Mouse (Mus musculus) forebrain, embryonic 11.5 days (tissue): Measurements from ENCODE around the gene Lpcat2b. TPM values are rescaled to one million over a fixed set of nuclear protein-coding genes. Genes with fewer than 3 reads are reported as not detected.

Experiments used
- ATAC-seq: fragments of 200-750 bp; cut with Nextera tagmentation; replicated peaks from 2 replicates; pipeline ENCODE4 v1.8.0; 2017; ENCODE audit warnings: moderate TSS enrichment; ENCODE audit not compliant: low FRiP score
- DNase-seq: peaks from one replicate; pipeline ENCODE4 v3.0.0-alpha.2; 2017; ENCODE audit warnings: low spot score
- H3K27ac ChIP-seq: fragments of 300-500 bp; sonication (generic); 2 replicates; pipeline ENCODE4 v1.5.1; 2014; ENCODE audit warnings: low read depth, low read length
- H3K27me3 ChIP-seq: fragments of 300-500 bp; sonication (generic); 2 replicates; pipeline ENCODE4 v1.6.1; 2014; ENCODE audit warnings: mild to moderate bottlenecking, low read length, mixed read lengths; ENCODE audit not compliant: control insufficient read depth, insufficient read depth
- H3K36me3 ChIP-seq: fragments of 300-500 bp; sonication (generic); 2 replicates; pipeline ENCODE4 v1.6.1; 2014; ENCODE audit warnings: mild to moderate bottlenecking, low read length, moderate library complexity, mixed read lengths; ENCODE audit not compliant: control insufficient read depth, insufficient read depth
- H3K4me1 ChIP-seq: fragments of 300-500 bp; sonication (generic); replicated peaks from 2 replicates; pipeline ENCODE4 v1.6.1; 2014; ENCODE audit warnings: low read length, mixed read lengths; ENCODE audit not compliant: control insufficient read depth, insufficient read depth
- H3K4me2 ChIP-seq: fragments of 300-500 bp; sonication (generic); 2 replicates; pipeline ENCODE4 v1.6.1; 2014; ENCODE audit warnings: low read depth, mild to moderate bottlenecking, low read length, moderate library complexity, mixed read lengths; ENCODE audit not compliant: severe bottlenecking
- H3K4me3 ChIP-seq: fragments of 300-500 bp; sonication (generic); 2 replicates; pipeline ENCODE4 v1.5.1; 2014; ENCODE audit warnings: low read depth, low read length
- H3K9ac ChIP-seq: fragments of 300-500 bp; sonication (generic); 2 replicates; pipeline ENCODE4 v1.6.1; 2014; ENCODE audit warnings: low read length
- H3K9me3 ChIP-seq: fragments of 300-500 bp; sonication (generic); 2 replicates; pipeline ENCODE4 v1.6.1; 2016; ENCODE audit warnings: low read length, mixed read lengths; ENCODE audit not compliant: control insufficient read depth
- WGBS: fragments of 180-500 bp; shearing (Covaris S2); extraction: QIAGEN DNeasy Blood & Tissue Kit; methylation state at CpG from one replicate; pipeline ENCODE4 v1.1.7; 2014; 5-methylcytosine and 5-hydroxymethylcytosine counted together
- polyA plus RNA-seq: library from polyadenylated mRNA; unstranded; fragments of >200 nt; fragmentation: Nextera tagmentation; extraction: Ambion mirVana; gene quantifications from 2 replicates; pipeline ENCODE4 v1.2.1, GENCODE M21; 2014

Gene Lpcat2b
- polyA plus RNA-seq, 1 experiment from 2014 or later = not detected

DNA sequence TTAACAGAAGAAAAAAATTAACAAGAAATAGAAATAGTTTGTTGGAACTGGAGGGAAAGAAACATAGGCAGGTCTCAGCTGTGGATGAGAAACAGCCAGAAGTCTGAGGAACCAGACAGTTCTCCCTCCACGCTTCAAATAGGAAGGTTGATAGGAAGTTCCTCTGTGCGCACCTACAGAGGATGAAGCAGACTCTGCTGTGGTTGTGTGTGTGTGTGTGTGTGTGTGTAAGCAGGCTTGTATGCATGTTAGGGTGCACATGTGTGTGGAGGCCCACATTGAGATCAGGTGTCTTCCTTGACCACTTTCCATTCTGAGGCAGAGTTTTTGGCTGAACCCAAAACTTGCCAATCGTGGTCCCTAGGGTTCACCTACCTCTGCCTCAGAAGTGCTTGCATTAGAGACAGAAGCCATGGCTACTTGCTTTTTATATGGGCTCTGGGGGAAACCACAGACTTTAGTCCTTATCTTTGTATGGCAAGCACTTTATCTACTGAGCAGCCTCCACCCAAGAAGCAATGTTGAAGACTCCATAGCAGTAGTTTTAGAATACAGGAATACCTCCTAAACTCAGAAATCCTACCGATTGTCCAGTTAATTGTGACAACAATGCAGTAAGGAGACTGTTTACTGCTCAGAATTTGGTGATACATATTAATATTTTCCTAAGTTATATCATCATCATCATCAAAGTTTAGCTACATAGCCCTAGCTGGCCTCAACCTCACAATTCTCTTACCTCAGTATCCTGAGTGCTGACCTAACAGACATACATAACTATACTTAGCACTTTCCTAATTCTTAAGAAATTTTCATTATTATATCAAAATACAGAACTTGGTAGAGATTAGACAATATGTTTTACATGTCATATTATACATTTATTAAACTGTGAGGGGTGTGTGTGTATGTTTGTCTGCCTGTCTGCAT is 31.1 kb downstream of the Lpcat2b start:
- H3K27ac ChIP-seq = no peak overlapping the region
- no peak overlapping the region for H3K4me2 ChIP-seq
- DNase-seq = no peak
- ATAC-seq = no peak
- H3K4me1 ChIP-seq = no peaks in the 10 kb centered on the region
- no peaks in the 10 kb centered on the region for H3K36me3 ChIP-seq
- 94% methylated on average over 4 of the region's 4 CpGs for WGBS
- H3K4me3 ChIP-seq = no peak overlapping the region
- H3K9me3 ChIP-seq = no peaks in the 10 kb centered on the region
- H3K27me3 ChIP-seq = no peaks in the 10 kb centered on the region
- no peak overlapping the region for H3K9ac ChIP-seq

DNA sequence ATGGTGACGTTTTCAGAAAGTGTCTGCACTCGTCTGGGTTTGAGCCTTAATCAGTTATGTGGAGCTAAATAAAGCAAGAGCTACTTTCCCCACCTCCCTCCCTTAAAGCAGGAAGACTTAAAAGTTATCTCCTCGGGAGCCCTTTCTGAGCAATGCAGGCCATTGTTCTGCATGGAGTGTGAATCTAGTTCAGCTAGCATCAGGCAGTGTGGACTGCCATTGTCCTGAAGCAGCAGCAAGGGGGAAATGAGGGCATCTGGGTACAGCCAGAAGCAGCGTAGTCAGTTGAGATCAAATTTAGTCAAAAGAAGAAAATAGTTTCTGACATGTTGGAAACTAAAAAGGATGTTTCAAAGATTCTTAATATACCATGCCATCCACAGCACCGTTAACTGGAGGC is 35.2 kb downstream of the Lpcat2b start:
- Histone ChIP-seq H3K9ac (no peak overlapping the region), H3K4me3 (no peak overlapping the region), H3K27ac (no peak overlapping the region), H3K36me3 (no peaks in the 10 kb centered on the region), H3K4me2 (no peak overlapping the region), H3K4me1 (no peaks in the 10 kb centered on the region), H3K27me3 (no peaks in the 10 kb centered on the region), H3K9me3 (no peaks in the 10 kb centered on the region)
- DNase-seq = no peak
- no peak for ATAC-seq
- WGBS = 29% methylated on average over 5 of the region's 5 CpGs

- H3K4me2 ChIP-seq = no peak overlapping the region
- no peak overlapping the region for H3K27ac ChIP-seq
- no peak for ATAC-seq
- WGBS = 76% methylated on average over 4 of the region's 4 CpGs
- H3K4me3 ChIP-seq = no peak overlapping the region
- DNase-seq = no peak
- no peaks in the 10 kb centered on the region for H3K36me3 ChIP-seq
- no peaks in the 10 kb centered on the region for H3K4me1 ChIP-seq
- H3K9me3 ChIP-seq = no peaks in the 10 kb centered on the region
- H3K27me3 ChIP-seq = no peaks in the 10 kb centered on the region
- no peak overlapping the region for H3K9ac ChIP-seq
Observed at GRCm38 (mm10) chr5:107467098-107467497, 35.7 kb downstream of the Lpcat2b start.

- H3K27ac ChIP-seq = no peak overlapping the region
- no peaks in the 10 kb centered on the region for H3K36me3 ChIP-seq
- H3K9ac ChIP-seq = no peak overlapping the region; the same call in 1 of the 2 replicates
- H3K9me3 ChIP-seq = no peaks in the 10 kb centered on the region
- DNase-seq (no peak), ATAC-seq (no peak)
- 84% methylated on average over 10 of the region's 10 CpGs for WGBS
- no peaks in the 10 kb centered on the region for H3K4me1 ChIP-seq
- H3K4me2 ChIP-seq = no peak overlapping the region
- no peak overlapping the region for H3K4me3 ChIP-seq
- H3K27me3 ChIP-seq = no peaks in the 10 kb centered on the region
Observed at GRCm38 (mm10) chr5:107470600-107471329, 39.4 kb downstream of the Lpcat2b start.

DNA sequence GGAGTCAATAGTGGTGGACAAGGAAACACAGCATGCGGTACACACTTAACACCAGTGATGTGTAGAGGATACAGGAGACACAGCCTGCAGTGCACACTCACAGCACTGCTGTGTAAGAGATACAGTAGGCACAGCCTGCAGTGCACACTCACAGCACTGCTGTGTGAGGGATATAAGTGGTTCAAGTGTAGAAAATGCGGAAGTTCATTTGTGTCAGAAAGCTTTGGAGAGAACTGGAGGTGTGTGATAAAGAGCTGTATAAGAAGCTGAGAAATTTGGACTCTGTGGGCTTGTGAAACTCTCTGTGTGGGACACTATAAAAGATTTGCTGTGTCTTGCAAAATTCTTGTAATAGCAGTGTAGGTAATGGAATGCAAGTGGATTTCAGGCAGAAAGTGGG is 48.8 kb downstream of the Lpcat2b start:
- Histone ChIP-seq H3K4me3 (no peak overlapping the region), H3K9ac (no peak overlapping the region), H3K27me3 (no peaks in the 10 kb centered on the region), H3K9me3 (no peaks in the 10 kb centered on the region), H3K4me1 (no peaks in the 10 kb centered on the region), H3K27ac (no peak overlapping the region), H3K36me3 (no peaks in the 10 kb centered on the region), H3K4me2 (no peak overlapping the region)
- ATAC-seq = no peak
- WGBS = 97% methylated on average over 2 of the region's 2 CpGs
- DNase-seq = no peak

Other genes with a start within 250 kb of the Lpcat2b start
- gene Tgfbr3, start 141.9 kb upstream of the Lpcat2b start, polyA plus RNA-seq = 6.9 and 7.6 TPM in 2 replicates
- gene Brdt, start 100.4 kb upstream of the Lpcat2b start, polyA plus RNA-seq = 1.1 and 1.2 TPM in 2 replicates
- 0.95 and 1.1 TPM in 2 replicates for gene Ephx4, start 28.8 kb upstream of the Lpcat2b start, polyA plus RNA-seq
- 9.4 and 10.0 TPM in 2 replicates for gene Btbd8, start 6.4 kb downstream of the Lpcat2b start, polyA plus RNA-seq
- 0.48 and 0.63 TPM in 2 replicates for gene Gm42669, start 76.1 kb downstream of the Lpcat2b start, polyA plus RNA-seq
- 0.16 TPM in 1 of 2 replicates, not detected in the other for gene 1700028K03Rik, start 103.2 kb downstream of the Lpcat2b start, polyA plus RNA-seq
- 16.6 and 21.1 TPM in 2 replicates for gene Rpap2, start 165.8 kb downstream of the Lpcat2b start, polyA plus RNA-seq
- 30.2 and 34.2 TPM in 2 replicates for gene Glmn, start 166.3 kb downstream of the Lpcat2b start, polyA plus RNA-seq